Mouse (Mus musculus) adrenal gland, adult (tissue): ENCODE results near the gene Kctd19.

ENCODE experiments used
- DNase-seq, 2 experiments: peaks; one replicate each; pipeline ENCODE4 v3.0.0; 2022 to 2023; ENCODE audit warnings: low spot score in 1 of 2; ENCODE audit not compliant: inconsistent age in 2 of 2

Gene Kctd19

DNA sequence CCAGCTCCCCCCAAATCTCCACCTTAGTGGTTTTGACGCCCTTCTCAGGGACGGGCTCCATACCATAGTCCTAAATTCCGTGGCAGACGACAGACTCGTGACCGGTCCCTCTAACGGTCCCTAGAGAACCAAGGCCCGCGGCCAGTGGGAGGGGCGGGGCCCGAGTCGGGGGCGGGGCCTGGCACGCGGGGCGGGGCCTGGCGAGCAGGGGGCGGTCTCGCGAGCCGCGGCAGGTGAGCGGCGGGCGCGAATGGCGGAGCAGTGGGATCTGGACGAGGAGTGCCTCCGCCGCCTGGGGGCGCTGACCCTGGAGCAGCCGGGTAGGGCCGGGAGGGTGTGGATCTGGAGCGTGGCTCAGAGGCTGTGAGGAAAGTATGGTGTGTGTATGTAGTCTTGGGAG is at the start of gene Kctd19, which contains the start of gene Lrrc36:
TSS of gene Kctd19 (minus strand) at position 112 of the 400 bp plus-strand sequence.
TSS of gene Lrrc36 (plus strand) at position 181 of the 400 bp plus-strand sequence.
- DNase-seq, result peak; percentile 50 to 82

DNA sequence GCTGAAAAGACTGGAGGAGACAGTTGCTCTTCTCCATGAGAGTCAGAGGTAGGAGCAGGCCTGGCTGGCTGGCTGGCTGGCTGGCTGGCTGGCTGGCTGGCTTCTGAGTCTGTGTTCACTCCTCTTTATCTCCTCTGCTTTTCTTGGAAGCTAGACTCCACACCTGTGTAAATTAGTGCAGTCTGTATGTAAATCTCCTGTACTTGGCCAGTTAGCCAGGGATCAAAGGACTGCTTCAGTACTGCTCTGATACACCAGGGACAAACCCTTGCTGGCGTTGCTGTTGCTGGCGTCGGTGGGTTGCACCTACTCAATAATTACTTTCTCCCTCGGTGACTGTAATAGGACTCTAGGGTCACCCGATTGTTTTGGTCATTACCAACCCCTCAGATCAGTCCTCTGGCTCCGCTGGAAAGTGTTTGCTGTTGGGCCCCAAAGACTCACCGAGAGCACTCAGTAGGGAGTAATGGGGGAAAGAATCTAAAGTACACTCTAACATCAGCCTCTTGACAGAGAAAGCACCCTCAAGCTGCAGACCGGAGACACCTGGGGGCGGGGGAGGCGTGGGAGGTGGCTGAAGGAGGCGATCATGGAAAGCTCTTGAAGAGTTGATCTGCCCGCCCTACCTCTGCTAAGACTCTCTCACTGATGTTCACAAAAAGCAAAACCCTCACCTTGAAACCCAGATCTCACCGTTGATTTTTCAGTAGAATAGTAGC is 47.9 kb upstream of the Kctd19 start:
- DNase-seq, result no peak

DNA sequence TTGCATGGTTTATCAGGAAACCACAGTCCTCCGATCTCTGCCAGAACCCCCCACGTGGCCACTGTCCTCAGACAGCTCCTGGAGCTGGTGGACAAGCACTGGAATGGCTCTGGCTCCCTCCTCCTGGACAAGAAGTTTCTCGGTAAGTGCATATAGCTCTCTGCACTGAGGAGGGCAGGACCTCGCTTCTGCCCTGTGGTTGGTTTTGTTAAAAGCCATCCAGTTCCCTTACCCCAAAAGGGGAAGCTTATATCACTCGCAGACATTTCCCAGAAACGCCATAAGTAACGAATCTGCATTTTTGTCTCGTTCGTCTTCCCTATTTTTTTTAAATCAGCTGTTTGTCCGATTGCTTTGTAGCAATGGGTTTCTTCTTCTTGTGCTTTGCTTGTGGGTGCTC is 41.9 kb upstream of the Kctd19 start:
- no peak for DNase-seq

DNA sequence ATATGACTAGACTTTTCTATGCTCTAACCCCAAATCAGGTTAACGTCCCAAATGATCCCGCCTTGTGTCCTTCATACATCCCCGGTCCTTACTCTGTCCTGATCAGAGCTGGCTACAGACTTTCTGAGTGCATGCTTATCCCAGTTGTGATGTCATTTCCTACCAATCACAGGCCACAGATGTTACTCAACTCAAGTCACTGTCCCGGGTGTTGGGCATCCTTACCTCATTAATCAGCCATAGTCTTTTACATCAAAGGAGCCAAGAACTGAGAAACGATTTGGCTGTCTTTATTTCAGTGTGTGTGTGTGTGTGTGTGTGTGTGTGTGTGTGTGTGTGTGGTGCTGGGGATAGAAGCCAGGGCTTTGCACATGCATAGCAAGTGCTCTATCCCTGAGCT is 40.8 kb upstream of the Kctd19 start:
- DNase-seq, result peak in 1 of 2 experiments; percentile 64

DNA sequence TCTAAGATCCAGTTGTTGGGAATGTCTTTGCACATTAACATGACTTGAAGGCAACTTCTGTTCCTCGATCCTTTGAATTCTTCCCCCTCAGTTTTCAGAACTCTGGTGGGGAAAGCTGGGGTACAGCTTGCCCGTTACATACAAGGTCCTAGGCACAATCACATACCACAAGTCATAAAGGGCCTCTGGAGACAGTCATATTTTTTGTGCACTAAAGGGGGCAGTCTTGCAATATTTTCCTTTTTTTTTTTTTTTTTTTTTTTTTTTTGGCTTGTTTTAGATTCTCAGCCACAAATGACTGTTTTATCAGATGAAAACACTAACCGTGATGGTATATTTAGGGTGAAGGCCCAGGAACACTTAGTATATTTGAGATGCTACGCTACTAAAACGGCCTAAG is 40.0 kb upstream of the Kctd19 start:
- DNase-seq, result peak in 1 of 2 experiments; percentile 33

DNA sequence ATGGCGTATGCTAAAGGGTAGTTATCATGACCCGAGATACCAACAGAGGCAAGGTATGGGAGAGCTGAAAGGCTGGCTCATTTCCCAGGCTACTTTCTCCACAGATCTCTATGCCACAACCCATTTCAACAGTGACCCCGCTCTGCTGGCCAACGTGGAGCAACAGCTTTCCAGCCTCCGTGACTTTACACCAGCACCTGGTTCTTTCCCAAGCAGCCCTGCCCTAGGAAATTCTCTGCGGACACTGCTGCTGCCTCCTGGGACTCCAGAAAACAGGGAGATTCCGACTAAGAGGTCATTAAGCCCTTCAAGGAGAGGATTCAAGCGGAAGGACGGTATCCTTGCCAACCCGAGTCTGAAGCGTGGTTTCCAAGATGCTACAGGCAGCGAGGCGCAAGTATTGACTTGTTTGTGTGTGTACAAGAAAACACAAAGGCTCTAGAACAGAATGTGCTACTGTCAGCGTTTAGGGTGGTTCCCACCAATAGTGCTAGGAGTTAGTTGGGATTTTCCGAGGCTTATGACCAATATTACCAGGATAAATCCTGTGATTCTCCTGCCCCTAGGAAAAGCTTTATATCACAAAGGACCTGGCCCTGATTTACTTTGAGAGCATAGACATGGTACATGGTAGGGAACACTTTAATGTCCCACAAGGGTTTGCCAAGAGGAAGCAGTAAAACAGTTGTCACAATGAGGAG is 38.8 kb upstream of the Kctd19 start:
- DNase-seq, result peak in 1 of 2 experiments; percentile 36

DNA sequence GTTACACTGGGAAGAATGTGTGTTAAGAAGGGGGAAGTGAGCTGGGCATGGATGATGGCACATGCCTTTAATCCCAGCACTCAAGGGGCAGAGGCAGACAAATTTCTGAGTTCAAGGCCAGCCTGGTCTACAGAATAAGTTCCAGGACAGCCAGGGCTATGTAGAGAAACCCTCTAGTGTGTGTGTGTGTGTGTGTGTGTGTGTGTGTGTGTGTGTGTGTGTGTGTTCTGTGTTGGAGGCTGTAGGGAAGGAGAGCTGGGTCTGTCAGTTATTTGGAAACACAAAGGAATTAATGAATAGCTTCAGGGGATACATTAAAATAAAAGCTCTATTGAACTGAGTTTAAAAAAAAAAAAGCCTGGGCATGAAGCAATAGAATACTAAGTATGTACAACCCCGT is 37.7 kb upstream of the Kctd19 start:
- DNase-seq, result no peak

DNA sequence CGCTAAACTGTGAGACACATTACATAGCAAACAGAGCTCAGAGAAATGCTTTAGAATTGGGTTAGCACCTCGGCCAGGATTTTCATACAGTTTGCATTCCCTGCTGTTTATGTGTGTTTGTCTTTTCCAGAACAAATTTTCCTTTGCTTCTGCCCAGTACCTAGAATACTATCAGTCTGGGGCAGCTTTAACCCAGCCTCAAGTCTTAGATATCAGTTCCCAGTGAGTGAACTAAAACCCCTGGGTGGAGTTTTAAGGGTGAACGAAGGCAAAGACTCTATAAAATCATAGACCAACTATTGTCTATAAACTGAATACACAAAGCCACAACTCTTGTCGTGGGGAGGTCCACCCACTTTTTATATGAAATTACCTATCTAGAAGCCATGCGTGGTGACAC is 35.3 kb upstream of the Kctd19 start:
- no peak for DNase-seq

DNA sequence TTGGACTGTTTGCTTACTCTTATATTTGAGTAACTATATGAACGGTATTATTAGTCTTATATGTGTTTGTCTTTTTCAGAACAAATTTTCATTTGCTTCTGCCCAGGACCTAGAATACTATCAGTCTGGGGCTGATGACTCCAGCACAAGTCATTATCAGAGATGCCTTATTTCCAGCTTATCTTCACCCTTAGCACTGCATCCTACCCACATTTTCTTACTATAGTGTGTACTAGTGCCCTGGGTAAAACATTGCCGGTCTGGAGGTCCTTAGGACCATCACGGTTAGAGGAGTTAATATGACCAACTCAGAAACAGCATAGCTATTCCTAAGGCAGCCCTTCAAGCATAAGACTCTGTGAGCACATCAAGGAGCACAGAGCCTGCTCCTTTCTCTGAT is 34.9 kb upstream of the Kctd19 start:
- DNase-seq, result no peak

DNA sequence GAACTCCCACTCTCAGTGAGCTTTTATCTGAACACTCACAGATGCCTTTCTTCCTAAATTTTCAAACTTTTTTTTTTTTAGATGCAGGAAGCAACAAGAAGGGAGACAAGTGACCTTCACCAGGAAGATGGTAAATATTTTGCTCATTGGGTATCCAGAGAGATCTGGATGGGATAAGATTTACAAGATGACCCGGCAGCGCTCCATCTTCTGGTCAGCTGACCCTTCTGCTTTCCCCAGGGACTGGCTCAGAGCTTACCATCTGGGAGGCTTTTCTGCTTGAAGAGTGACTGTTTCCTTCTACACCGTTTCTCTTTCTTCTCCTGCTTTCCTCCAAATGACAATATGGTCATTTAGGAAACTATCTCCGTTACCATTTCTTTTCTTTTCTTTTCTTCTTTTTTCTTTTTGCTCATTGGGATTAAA is 32.8 kb upstream of the Kctd19 start:
- no peak for DNase-seq

DNA sequence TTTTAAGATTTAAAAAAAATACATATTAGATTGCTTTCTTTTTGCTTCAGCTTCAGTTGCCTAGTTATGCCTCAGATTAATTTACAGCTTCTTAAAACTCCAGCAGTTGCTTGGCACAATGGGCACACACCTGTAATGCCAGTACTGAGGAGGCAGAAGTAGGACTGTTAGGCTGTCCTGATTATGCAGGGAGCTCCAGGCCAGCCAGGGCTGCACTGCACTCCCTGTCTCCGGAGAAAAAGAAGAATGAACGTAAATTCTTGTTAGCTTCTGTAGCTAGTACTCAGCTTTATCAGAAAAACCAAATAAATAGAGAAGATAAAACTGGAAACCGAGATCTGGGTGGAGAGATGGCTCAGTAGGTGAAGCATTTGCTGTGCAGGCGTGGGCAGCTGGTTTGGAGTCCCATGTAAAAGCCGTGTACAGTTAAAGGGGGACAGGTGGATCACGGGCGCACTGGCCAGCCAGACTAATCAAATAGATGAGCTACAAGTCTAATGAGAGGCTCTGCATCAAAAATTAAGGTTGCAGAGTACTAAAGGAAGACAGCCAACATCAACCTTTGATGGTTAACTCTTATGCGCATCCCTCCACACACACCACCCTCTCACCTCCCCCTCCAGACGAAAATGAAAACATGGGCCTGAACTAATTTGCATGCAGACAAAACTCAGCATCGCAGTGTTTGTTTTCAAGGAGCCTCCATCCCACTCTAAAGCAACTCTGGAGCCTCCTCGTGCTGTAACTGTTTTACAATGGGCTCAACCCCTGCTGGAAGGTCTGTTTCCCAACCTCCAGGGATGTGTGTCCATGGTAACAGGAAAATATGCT is 32.2 kb upstream of the Kctd19 start:
- DNase-seq, result peak in 1 of 2 experiments; percentile 27

DNA sequence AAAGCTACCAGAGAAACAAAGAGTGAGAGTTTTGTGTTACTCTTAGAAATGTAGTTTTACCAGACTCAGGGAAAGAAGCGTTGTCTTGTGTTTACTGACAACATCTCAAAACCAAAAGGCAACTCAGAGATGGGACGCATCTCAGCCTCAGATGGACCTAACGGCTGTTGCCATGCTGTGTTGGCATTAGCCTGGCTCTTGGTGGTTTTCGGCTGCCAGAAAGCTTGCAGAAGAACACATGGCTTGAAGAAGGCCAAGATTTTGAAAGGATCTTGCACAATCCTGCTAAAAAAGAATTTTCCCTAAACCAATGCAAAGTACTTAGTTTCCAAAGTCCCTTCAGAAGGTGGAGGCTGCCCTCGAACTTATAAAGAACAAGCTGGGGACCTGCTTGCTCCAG is 29.4 kb upstream of the Kctd19 start:
- DNase-seq, result no peak

DNA sequence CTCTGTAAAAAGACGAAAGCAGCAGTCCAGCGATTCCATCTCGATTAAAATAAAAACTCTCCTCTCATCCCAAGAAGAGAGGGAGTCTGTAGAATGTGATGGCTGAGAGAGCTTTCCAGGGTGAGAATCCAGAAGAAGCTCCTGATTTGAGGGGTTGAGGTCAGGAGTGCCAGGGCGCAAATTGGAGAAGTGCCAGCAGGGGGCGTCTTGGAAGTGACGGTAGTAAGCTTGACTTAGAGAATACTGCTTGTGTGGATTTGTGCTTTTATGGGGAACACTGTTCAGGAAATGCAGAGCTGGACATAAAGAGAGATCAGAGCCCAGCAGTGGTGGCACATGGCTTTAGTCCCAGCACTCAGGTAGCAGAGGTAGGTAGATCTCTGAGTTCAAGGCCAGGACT is 28.1 kb upstream of the Kctd19 start:
- peak; percentile 20 to 54 for DNase-seq

DNA sequence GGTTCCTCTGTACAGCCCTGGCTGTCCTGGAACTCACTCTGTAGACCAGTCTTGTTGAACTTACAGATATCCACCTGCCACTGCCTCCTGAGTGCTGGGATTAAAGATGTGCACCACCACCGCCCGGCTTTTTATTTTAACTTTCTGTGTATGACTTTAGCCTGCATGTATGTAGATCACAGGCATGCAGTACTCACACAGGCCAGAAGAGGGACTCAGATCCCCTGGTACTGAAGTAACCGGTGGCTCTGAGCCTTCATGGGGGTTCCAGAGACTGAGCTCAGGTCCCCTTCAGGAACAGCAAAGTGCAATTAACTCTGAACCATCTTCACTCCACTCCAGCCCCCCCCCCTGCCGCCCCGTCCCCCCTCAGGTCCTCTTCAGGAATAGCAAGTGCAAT is 25.6 kb upstream of the Kctd19 start:
- DNase-seq, result peak; percentile 22 to 66

DNA sequence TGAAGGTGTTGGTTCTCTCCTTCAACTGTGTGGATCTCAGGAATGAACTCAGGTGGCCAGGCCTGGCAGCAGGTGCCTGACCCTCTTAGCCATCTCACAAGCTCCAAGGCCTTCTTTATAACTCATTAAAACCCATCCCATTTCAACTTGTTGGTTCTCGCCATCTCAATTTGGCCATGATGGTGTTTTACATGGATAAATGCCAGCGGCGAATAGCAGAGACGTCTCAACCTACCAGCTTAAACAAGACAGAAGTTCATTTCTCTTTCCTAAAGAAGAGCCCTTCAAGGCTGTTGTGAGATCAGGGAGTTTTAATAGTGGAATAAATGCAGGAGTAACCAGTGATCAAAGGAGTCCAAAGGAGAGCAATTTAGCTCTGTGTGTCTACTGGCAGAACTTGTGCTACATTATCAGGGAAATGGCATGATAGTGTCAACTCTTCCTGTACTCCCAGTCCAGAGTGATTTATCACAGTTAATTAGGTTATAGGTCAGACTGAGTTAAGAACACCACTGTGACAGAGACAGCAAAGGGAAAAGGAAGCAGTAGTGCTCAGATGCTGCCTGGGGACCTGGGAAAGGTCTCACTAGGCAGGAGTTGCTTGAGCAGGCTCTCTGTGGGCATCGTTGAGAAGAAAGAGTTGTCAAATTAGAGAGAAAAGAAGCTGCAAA is 23.9 kb upstream of the Kctd19 start:
- peak; percentile 16 to 38 for DNase-seq

DNA sequence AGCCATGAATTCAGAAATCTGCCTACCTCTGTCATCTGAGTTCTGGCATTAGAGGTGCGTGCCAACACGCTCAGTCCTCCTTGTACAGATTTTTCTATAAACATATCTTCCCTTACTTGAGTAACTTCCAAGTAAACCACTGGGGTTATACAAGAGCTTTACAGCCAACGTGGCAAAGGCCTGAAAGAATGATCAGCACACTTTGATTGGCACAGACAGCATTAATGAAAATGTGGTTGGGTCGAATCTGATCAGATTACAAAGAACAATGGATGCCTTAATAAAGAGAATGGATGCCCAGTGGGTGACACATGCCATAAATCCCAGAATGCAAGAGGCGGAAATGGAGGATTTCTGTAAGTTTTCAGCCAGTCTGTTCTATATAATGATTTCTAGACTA is 22.9 kb upstream of the Kctd19 start:
- no peak for DNase-seq

DNA sequence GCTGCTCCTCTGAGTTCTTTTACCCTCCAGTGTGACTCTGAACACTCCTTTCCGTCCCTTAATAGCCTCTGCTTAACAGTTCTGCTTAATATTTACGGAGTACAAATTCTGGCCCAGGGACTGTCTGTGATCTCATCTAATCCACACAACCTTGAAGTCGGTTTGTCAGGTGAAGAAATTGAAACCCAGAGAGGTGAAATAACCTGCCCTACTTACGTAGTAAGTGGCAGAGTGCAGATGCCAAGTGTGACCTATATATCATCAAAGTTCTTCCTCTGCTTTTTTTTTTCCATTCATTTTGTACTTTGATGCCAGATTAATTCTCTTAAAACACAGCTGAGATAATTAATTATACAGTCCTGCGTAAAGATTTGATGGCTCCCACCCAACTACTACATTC is 20.8 kb upstream of the Kctd19 start:
- no peak for DNase-seq

DNA sequence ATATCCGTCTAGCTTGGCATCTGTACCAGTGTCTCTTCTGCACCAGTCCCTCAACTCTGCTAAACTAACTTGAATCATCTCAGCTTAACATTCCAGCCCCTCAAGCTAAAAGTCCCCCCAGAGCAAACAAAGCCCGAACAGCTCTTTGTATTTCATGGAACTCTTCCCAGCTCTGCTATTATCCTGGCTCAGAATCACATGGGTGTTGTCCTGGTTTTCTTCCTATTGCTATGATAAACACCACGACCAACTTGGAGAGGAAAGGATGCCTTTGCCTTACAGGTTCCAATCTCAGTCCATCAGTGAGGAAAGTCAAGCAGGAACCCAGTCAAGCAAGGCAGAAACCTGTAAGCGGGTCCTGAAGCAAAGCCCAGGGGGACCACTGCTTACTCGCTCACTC is 20.2 kb upstream of the Kctd19 start:
- no peak for DNase-seq

DNA sequence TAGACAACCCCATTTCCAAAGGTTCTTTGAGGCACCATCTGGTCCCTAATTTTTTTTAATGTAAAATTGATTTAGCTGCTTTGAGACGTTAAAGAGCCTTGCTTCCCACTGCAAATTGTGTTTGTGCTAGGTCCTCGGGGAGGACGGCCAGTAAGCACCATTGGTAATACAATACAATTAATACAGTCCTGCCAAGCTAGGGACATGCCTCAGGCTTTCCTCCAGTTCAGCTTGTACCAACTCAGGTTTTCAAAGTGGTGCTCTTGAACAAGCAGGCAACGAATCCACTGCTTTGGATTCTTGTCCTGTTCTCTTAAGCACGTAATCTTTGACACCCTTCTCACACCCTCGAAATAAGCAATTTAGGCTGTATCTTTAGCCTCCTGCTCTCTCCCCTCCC is 19.7 kb upstream of the Kctd19 start:
- peak in 1 of 2 experiments; percentile 44 for DNase-seq

DNA sequence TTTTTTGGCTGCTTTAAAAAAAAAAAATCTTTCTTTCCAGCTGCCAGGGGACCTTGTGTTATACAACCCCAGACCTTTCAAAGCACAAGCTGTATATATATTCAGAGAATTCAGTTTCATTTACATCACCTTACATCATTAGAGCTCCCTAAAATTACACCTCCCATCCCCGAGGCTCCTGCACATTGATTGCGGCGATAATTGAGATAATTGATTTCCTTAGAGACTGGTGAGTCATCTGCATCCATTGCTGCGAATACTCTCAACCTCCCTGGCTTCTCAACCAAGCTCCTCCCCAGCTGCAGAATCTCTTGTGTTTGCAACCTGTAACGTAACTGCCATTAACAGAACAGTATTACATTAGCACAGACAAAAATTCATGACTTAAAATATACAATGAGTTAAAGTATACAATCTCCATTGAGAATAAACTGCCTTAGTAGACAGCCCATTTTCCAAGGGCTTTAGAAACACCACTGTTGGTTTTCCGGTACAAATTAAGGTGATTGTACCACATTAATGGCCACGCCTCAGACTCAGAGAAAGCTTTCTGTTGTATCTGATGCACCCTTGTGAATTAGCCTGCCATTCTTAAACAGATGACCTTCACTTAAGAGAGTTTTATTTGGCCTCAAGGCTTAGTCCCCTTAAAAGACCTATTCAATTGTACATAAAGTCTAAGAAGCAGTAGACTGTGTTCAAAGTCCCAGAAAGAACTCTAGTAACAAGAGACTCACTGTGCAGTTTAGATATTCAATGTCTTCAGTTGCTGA is 18.6 kb upstream of the Kctd19 start:
- no peak for DNase-seq
